Mouse (Mus musculus) heart, postnatal 0 days (tissue): ENCODE measurements around the gene Scg3. TPM values are rescaled to one million over a fixed set of nuclear protein-coding genes. Genes with fewer than 3 reads are reported as not detected.
"Not testable (repeated sequence)": the region's sequence is repeated elsewhere in the genome, so short reads cannot be mapped to it uniquely, and the experiment has no call there.

Source experiments
- ATAC-seq: fragments of 200-750 bp; cut with Nextera tagmentation; 2 replicates; pipeline ENCODE4 v1.8.0; 2017; ENCODE audit warnings: low read depth, moderate number of reproducible peaks, moderate library complexity; ENCODE audit not compliant: insufficient read depth
- DNase-seq: peaks from one replicate; pipeline ENCODE4 v3.0.0-alpha.2; 2016; ENCODE audit warnings: low spot score
- H3K27ac ChIP-seq: fragments of 300-500 bp; sonication (generic); 2 replicates; pipeline ENCODE4 v1.5.1; 2014; ENCODE audit warnings: low read depth, mild to moderate bottlenecking
- H3K27me3 ChIP-seq: fragments of 300-500 bp; sonication (generic); 2 replicates; pipeline ENCODE4 v1.6.1; 2014; ENCODE audit warnings: low read length, mixed read lengths; ENCODE audit not compliant: control insufficient read depth, insufficient read depth
- H3K36me3 ChIP-seq: fragments of 300-500 bp; sonication (generic); replicated peaks from 2 replicates; pipeline ENCODE4 v1.6.1; 2014; ENCODE audit warnings: low read length, mixed read lengths; ENCODE audit not compliant: control insufficient read depth, insufficient read depth
- H3K4me1 ChIP-seq: fragments of 300-500 bp; sonication (generic); 2 replicates; pipeline ENCODE4 v1.6.1; 2014; ENCODE audit warnings: antibody characterized with exemption; ENCODE audit not compliant: control insufficient read depth, insufficient read depth
- H3K4me2 ChIP-seq: fragments of 300-500 bp; sonication (generic); 2 replicates; pipeline ENCODE4 v1.6.1; 2014; ENCODE audit warnings: low read depth, mild to moderate bottlenecking, low read length, moderate library complexity
- H3K4me3 ChIP-seq: fragments of 300-500 bp; sonication (generic); 2 replicates; pipeline ENCODE4 v1.5.1; 2014; ENCODE audit warnings: low read depth, low read length
- H3K9ac ChIP-seq: fragments of 300-500 bp; sonication (generic); replicated peaks from 2 replicates; pipeline ENCODE4 v1.6.1; 2014; ENCODE audit warnings: low read depth, low read length, mixed read lengths
- H3K9me3 ChIP-seq: fragments of 300-500 bp; sonication (generic); replicated peaks from 2 replicates; pipeline ENCODE4 v1.6.1; 2016; ENCODE audit warnings: low read length; ENCODE audit not compliant: control insufficient read depth
- CTCF ChIP-seq: IDR thresholded peaks from 2 replicates; pipeline ENCODE4 v1.5.1; 2016; ENCODE audit warnings: antibody characterized with exemption, control low read depth, low read depth
- EP300 ChIP-seq: IDR thresholded peaks from 2 replicates; pipeline ENCODE4 v1.6.1; 2016; ENCODE audit warnings: antibody characterized with exemption, low read depth
- WGBS: fragments of 180-500 bp; shearing (Covaris S2); extraction: QIAGEN DNeasy Blood & Tissue Kit; methylation state at CpG from one replicate; pipeline ENCODE4 v1.1.7; 2014; 5-methylcytosine and 5-hydroxymethylcytosine counted together
- polyA plus RNA-seq: library from polyadenylated mRNA; unstranded; fragments of >200 nt; fragmentation: Nextera tagmentation; extraction: Ambion mirVana; gene quantifications from 2 replicates; pipeline ENCODE4 v1.2.1, GENCODE M21; 2015
- total RNA-seq: library from RNA; depleted of rRNA; stranded (reverse); fragments of >200 nt; gene quantifications from 2 replicates; pipeline ENCODE4 v1.2.3, GENCODE M21; 2014; ENCODE audit warnings: low replicate concordance

Gene Scg3
- total and polyA plus RNA-seq, 2 experiments from 2014 or later = 0.36 TPM; not detected in 1

- under 1% methylated on average over 82 of the region's 94 CpGs for WGBS
- Histone ChIP-seq H3K27me3 (no peaks in the 10 kb centered on the region), H3K4me3 (peak within 1 kb of the TSS; percentile 77), H3K4me1 (no peaks in the 10 kb centered on the region), H3K36me3 (no peaks in the 10 kb centered on the region), H3K27ac (peak within 1 kb of the TSS; percentile 74), H3K9me3 (no peaks in the 10 kb centered on the region), H3K4me2 (peak within 1 kb of the TSS; percentile 92), H3K9ac (peak within 1 kb of the TSS; percentile 79)
- peak; percentile 83 for ATAC-seq
- DNase-seq = peak; percentile 30
- TF ChIP-seq EP300 = no peak
- TF ChIP-seq CTCF = no peak
Measured at GRCm38 (mm10) chr9:75625556-75626307, 58.1 kb downstream of the Scg3 start, which contains the start of gene Lysmd2. Lysmd2 (plus strand) TSS chr9:75625741.

GRCm38 (mm10) chr9:75624983-75625555, 58.8 kb downstream of the Scg3 start:
- Histone ChIP-seq H3K36me3 (no peaks in the 10 kb centered on the region), H3K9me3 (no peaks in the 10 kb centered on the region), H3K4me1 (no peaks in the 10 kb centered on the region), H3K4me3 (peak overlapping the region; percentile 77), H3K27me3 (no peaks in the 10 kb centered on the region), H3K9ac (peak overlapping the region; percentile 79), H3K27ac (peak overlapping the region; percentile 74), H3K4me2 (peak overlapping the region; percentile 92)
- 24% methylated on average over 16 of the region's 18 CpGs for WGBS
- ATAC-seq (no peak; the same call in 1 of the 2 replicates), DNase-seq (no peak)
- TF ChIP-seq EP300 (no peak), CTCF (no peak)

GRCm38 (mm10) chr9:75621428-75621827, 62.4 kb downstream of the Scg3 start:
- no peak overlapping the region for H3K9ac ChIP-seq
- no peaks in the 10 kb centered on the region for H3K4me1 ChIP-seq
- no peak for DNase-seq
- no peak overlapping the region for H3K27ac ChIP-seq
- TF ChIP-seq CTCF (no peak), EP300 (no peak)
- no peak overlapping the region for H3K4me2 ChIP-seq
- H3K36me3 ChIP-seq = no peaks in the 10 kb centered on the region
- H3K9me3 ChIP-seq = no peaks in the 10 kb centered on the region
- WGBS = 63% methylated on average over 3 of the region's 3 CpGs
- no peak for ATAC-seq
- no peaks in the 10 kb centered on the region for H3K27me3 ChIP-seq
- no peak overlapping the region for H3K4me3 ChIP-seq

GRCm38 (mm10) chr9:75619761-75620160, 64.1 kb downstream of the Scg3 start:
- 74% methylated on average over 2 of the region's 2 CpGs for WGBS
- not testable (repeated sequence) for H3K27ac ChIP-seq, H3K4me3 ChIP-seq, H3K9ac ChIP-seq, DNase-seq, H3K4me1 ChIP-seq, H3K9me3 ChIP-seq, H3K36me3 ChIP-seq, ATAC-seq, H3K4me2 ChIP-seq, H3K27me3 ChIP-seq

GRCm38 (mm10) chr9:75618836-75619400, 64.9 kb downstream of the Scg3 start:
- DNase-seq (no peak), ATAC-seq (no peak)
- no peaks in the 10 kb centered on the region for H3K9me3 ChIP-seq
- TF ChIP-seq CTCF = no peak
- no peak for TF ChIP-seq EP300
- no peaks in the 10 kb centered on the region for H3K36me3 ChIP-seq
- H3K4me3 ChIP-seq = no peak overlapping the region
- H3K4me1 ChIP-seq = no peaks in the 10 kb centered on the region
- H3K27me3 ChIP-seq = no peaks in the 10 kb centered on the region
- H3K27ac ChIP-seq = no peak overlapping the region
- WGBS = 86% methylated on average over 6 of the region's 6 CpGs
- H3K4me2 ChIP-seq = no peak overlapping the region
- no peak overlapping the region for H3K9ac ChIP-seq
